Mouse (Mus musculus) liver, embryonic 12.5 days (tissue): ENCODE results near the gene Mdh2. TPM values are rescaled to one million over a fixed set of nuclear protein-coding genes. Genes with fewer than 3 reads are reported as not detected.

ENCODE experiments used
- ATAC-seq: fragments of 200-750 bp; cut with Nextera tagmentation; 2 replicates; pipeline ENCODE4 v1.8.0; 2017; ENCODE audit warnings: moderate number of reproducible peaks, mild to moderate bottlenecking, moderate library complexity
- H3K27ac ChIP-seq: fragments of 300-500 bp; sonication (generic); 2 replicates; pipeline ENCODE4 v1.5.1; 2016; ENCODE audit warnings: mild to moderate bottlenecking
- H3K27me3 ChIP-seq: fragments of 300-500 bp; sonication (generic); replicated peaks from 2 replicates; pipeline ENCODE4 v1.6.1; 2016; ENCODE audit warnings: mild to moderate bottlenecking, moderate library complexity
- H3K36me3 ChIP-seq: fragments of 300-500 bp; sonication (generic); 2 replicates; pipeline ENCODE4 v1.6.1; 2016; ENCODE audit warnings: mild to moderate bottlenecking, moderate library complexity
- H3K4me1 ChIP-seq: fragments of 300-500 bp; sonication (generic); 2 replicates; pipeline ENCODE4 v1.6.1; 2016
- H3K4me2 ChIP-seq: fragments of 300-500 bp; sonication (generic); 2 replicates; pipeline ENCODE4 v1.6.1; 2016; ENCODE audit warnings: mild to moderate bottlenecking, moderate library complexity
- H3K4me3 ChIP-seq: fragments of 300-500 bp; sonication (generic); 2 replicates; pipeline ENCODE4 v1.5.1; 2016; ENCODE audit warnings: mild to moderate bottlenecking, moderate library complexity
- H3K9ac ChIP-seq: fragments of 300-500 bp; sonication (generic); 2 replicates; pipeline ENCODE4 v1.6.1; 2016; ENCODE audit warnings: mild to moderate bottlenecking, moderate library complexity
- H3K9me3 ChIP-seq: fragments of 300-500 bp; sonication (generic); replicated peaks from 2 replicates; pipeline ENCODE4 v1.6.1; 2016; ENCODE audit warnings: mild to moderate bottlenecking, moderate library complexity
- WGBS: fragments of 180-500 bp; shearing (Covaris S2); methylation state at CpG from one replicate; pipeline ENCODE4 v1.1.7; 2016; ENCODE audit not compliant: insufficient replicate concordance; 5-methylcytosine and 5-hydroxymethylcytosine counted together
- polyA plus RNA-seq: library from polyadenylated mRNA; unstranded; fragments of >200 nt; fragmentation: Nextera tagmentation; extraction: Ambion mirVana; gene quantifications from 2 replicates; pipeline ENCODE4 v1.2.1, GENCODE M21; 2016

Gene Mdh2
- polyA plus RNA-seq: 451 and 473 TPM in 2 replicates

DNA sequence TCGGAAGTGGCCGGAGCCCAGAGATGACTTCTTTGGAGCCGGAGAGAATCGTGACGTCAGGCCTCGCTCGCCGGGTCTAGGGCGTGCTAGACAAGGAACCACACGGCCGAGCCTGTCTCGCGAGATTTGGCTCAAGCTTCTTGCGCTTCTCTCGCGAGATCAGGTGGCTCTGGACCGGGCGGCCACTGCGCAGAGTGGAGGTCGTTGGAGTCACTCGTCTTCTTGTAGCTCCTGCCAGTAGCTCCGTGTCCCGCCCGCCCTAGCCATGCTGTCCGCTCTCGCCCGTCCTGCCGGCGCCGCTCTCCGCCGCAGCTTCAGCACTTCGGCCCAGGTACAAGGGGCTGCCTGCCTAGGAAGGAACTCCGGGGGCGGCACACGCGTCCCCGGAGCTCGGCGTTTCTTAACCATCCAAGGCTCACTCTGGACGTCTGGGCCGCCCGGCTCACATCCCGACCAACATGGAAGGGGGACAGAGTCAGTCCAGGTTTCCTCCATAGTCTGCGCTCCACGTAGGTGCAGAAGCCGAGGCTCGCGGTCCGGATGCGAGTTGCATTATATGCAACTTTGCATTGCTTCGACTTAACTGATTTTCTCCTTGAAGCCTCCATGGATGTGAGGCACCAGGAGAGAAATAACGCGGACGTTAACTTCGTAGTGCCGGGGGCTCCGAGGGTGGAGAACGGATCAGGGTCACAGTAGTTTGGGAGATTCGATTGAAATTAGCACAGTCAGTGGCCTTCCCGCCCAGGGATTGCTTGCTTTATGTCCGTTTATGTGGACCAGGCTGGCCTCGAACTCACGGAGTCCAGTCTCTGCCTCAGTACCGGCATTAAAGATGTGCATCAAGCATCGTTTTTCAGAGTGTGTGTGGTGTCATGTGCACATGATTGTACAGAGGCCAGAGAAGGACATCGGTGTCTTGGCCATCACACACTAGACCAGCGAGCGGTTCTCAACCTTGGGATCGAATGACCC is at the start of gene Mdh2:
Gene Mdh2 (plus strand): TSS at position 10 of the 975 bp plus-strand sequence.
- ATAC-seq: peak; percentile 94
- H3K4me3 ChIP-seq: peak within 1 kb of the TSS; percentile 82
- WGBS: under 1% methylated on average over 69 of the region's 70 CpGs
- peaks cover 39% of the 10 kb centered on the region for H3K36me3 ChIP-seq
- H3K4me2 ChIP-seq: peak within 1 kb of the TSS; percentile 85
- H3K4me1 ChIP-seq: peaks cover 47% of the 10 kb centered on the region
- peak within 1 kb of the TSS; percentile 92 for H3K9ac ChIP-seq
- no peaks in the 10 kb centered on the region for H3K9me3 ChIP-seq
- 0 out of 2 replicates have a peak, but pooled peaks cover 5% of the 10 kb centered on the region for H3K27me3 ChIP-seq
- peak within 1 kb of the TSS; percentile 92 for H3K27ac ChIP-seq

DNA sequence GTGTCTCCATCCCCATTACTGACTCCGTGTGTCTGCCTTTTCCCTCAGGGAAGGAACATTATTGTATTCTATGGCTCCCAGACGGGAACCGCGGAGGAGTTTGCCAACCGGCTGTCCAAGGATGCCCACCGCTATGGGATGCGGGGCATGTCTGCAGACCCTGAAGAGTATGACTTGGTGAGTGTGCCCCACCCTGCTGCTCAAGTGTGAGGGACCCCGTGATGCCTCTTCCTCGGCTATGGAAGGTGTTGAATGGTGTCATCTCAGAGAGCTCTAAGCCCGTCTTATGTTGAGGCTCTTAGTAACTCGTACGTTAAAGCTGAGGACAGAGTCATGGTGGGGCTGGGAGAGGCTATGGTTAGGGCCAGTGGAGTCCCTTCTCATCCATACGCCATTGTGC is 48.9 kb upstream of the Mdh2 start:
- Histone ChIP-seq H3K4me2 (no peak overlapping the region), H3K27me3 (no peaks in the 10 kb centered on the region), H3K27ac (no peak overlapping the region), H3K9ac (no peak overlapping the region), H3K4me1 (peaks cover 12% of the 10 kb centered on the region; the same call in 1 of the 2 replicates), H3K9me3 (no peaks in the 10 kb centered on the region), H3K4me3 (no peak overlapping the region), H3K36me3 (peaks cover 63% of the 10 kb centered on the region)
- 84% methylated on average over 13 of the region's 13 CpGs for WGBS
- no peak for ATAC-seq

DNA sequence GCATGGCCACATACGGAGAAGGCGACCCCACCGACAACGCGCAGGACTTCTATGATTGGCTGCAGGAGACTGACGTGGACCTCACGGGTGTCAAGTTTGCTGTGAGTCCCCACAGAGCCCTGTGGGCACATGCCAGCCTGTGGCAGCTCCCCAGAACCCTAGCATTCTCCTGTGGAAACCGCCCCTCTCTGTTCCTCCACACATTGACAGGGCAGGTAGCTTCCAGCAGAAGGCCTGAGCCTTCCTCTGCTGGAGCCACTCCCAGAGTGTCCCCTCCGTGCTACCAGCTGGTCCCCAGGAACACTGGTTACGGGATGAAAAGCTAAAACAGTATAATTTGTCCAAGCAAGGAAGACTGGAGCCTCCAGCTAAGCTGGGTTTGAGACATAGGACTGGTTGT is 48.0 kb upstream of the Mdh2 start:
- WGBS: 82% methylated on average over 10 of the region's 10 CpGs
- no peak for ATAC-seq
- Histone ChIP-seq H3K27ac (no peak overlapping the region), H3K9ac (no peak overlapping the region), H3K9me3 (no peaks in the 10 kb centered on the region), H3K4me1 (0 out of 2 replicates have a peak, but pooled peaks cover 8% of the 10 kb centered on the region), H3K4me2 (no peak overlapping the region), H3K36me3 (peaks cover 72% of the 10 kb centered on the region), H3K27me3 (no peaks in the 10 kb centered on the region), H3K4me3 (no peak overlapping the region)

DNA sequence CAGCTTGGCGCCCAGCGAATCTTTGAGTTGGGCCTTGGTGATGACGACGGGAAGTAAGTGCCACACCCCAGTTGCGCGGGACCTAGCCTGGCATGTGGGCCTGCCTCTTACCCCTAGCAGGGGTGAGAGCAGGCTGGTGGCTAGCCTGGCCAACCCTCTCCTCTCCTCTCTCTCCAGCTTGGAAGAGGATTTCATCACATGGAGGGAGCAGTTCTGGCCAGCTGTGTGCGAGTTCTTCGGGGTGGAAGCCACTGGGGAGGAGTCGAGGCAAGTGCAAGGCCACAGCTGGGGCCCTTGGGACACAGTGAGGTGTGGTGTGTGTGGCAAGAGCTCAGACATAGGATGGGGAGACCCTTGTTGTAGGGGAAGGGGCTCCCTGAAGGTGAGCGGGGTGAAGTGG is 47.4 kb upstream of the Mdh2 start:
- H3K27ac ChIP-seq: no peak overlapping the region
- no peak overlapping the region for H3K9ac ChIP-seq
- H3K9me3 ChIP-seq: no peaks in the 10 kb centered on the region
- no peak for ATAC-seq
- H3K4me1 ChIP-seq: 0 out of 2 replicates have a peak, but pooled peaks cover 7% of the 10 kb centered on the region
- no peaks in the 10 kb centered on the region for H3K27me3 ChIP-seq
- no peak overlapping the region for H3K4me3 ChIP-seq
- no peak overlapping the region for H3K4me2 ChIP-seq
- peaks cover 78% of the 10 kb centered on the region for H3K36me3 ChIP-seq
- 86% methylated on average over 10 of the region's 10 CpGs for WGBS

DNA sequence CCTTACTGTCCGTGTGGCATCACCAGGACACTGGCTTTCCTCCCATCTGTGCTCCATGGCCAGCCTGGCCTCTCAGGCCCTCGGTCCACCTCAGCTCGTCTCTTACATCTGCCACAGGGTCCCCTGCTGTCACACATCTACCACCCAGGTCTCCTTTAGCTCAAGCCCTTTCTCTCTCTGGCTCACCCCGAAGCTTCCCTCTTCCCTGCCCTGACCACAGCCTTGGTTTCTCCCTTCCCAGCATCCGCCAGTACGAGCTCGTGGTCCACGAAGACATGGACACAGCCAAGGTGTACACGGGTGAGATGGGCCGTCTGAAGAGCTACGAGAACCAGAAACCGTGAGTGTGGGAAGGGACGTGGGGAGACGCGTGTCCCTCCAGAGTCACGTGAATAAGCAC is 47.0 kb upstream of the Mdh2 start:
- 83% methylated on average over 16 of the region's 16 CpGs for WGBS
- ATAC-seq: no peak
- Histone ChIP-seq H3K9me3 (no peaks in the 10 kb centered on the region), H3K27me3 (no peaks in the 10 kb centered on the region), H3K4me2 (no peak overlapping the region), H3K4me3 (no peak overlapping the region), H3K27ac (no peak overlapping the region), H3K9ac (no peak overlapping the region), H3K4me1 (0 out of 2 replicates have a peak, but pooled peaks cover 3% of the 10 kb centered on the region), H3K36me3 (peaks cover 82% of the 10 kb centered on the region)

DNA sequence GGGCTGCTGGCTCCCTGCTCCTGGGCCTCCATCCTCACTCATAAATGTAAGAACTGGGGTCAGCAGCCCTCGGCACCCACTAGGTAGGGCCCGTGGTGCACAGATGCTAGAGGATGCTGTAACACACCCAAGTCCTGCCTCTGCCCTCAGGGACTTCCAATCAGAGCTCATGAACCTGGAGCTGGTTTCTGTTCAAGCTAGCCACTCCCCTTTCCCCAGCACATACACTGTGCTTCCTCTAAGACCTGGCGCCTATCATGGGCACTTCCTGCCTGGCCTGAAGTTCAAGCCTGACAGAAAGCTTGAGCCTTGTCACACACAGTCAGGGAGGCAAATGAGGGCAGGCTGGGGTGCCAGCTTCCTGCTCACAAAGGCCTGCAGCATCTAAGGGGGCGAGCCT is 45.2 kb upstream of the Mdh2 start:
- no peak for ATAC-seq
- peaks cover 2% of the 10 kb centered on the region; the same call in 1 of the 2 replicates for H3K4me1 ChIP-seq
- H3K36me3 ChIP-seq: peaks cover 86% of the 10 kb centered on the region
- no peak overlapping the region for H3K27ac ChIP-seq
- no peaks in the 10 kb centered on the region for H3K27me3 ChIP-seq
- H3K4me2 ChIP-seq: no peak overlapping the region
- no peaks in the 10 kb centered on the region for H3K9me3 ChIP-seq
- no peak overlapping the region for H3K4me3 ChIP-seq
- H3K9ac ChIP-seq: no peak overlapping the region
- 69% methylated on average over 4 of the region's 4 CpGs for WGBS

DNA sequence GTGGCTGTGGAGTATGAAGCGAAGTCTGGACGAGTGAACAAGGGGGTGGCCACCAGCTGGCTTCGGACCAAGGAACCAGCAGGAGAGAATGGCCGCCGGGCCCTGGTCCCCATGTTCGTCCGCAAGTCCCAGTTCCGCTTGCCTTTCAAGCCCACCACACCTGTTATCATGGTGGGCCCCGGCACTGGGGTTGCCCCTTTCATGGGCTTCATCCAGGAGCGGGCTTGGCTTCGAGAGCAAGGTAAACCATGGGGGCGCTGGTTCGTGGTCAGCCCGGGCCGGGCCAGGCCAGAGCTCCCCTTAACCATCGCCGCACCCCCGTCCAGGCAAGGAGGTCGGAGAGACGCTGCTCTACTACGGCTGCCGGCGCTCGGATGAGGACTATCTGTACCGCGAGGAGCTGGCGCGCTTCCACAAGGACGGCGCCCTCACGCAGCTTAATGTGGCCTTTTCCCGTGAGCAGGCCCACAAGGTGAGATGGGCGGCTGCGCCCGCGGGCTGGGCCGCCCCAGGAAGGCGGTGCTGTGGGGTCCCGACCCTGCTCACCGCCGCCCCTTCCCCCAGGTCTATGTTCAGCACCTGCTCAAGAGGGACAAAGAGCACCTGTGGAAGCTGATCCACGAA is 44.1 kb upstream of the Mdh2 start:
- H3K4me3 ChIP-seq: no peak overlapping the region
- H3K4me2 ChIP-seq: no peak overlapping the region
- WGBS: 90% methylated on average over 42 of the region's 42 CpGs
- no peak overlapping the region for H3K9ac ChIP-seq
- H3K4me1 ChIP-seq: peaks cover 6% of the 10 kb centered on the region; the same call in 1 of the 2 replicates
- ATAC-seq: no peak
- H3K36me3 ChIP-seq: peaks cover 76% of the 10 kb centered on the region
- no peaks in the 10 kb centered on the region for H3K27me3 ChIP-seq
- no peaks in the 10 kb centered on the region for H3K9me3 ChIP-seq
- H3K27ac ChIP-seq: no peak overlapping the region

DNA sequence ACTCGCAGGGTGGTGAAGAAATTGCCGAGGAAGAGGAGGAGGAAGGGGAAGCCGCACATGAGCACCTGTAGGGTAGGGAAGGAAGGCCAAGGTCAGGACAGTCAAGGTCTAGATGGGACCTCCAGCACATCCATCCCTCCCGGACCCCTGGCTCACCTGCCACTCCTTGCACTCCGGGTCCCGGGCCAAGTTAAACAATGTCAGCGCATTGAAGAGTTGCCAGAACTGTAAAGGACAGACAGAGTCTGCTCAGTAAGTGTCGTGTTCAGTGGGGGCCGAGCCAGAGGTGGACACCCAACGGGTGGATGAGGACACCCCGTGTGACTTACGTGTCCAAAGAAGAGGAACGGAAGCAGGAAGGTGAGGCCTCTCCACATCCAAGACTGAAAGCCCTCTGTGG is 42.5 kb upstream of the Mdh2 start:
- Histone ChIP-seq H3K9me3 (no peaks in the 10 kb centered on the region), H3K27ac (no peak overlapping the region), H3K4me3 (no peak overlapping the region), H3K4me1 (peaks cover 6% of the 10 kb centered on the region; the same call in 1 of the 2 replicates), H3K36me3 (peaks cover 60% of the 10 kb centered on the region), H3K4me2 (no peak overlapping the region), H3K9ac (no peak overlapping the region), H3K27me3 (no peaks in the 10 kb centered on the region)
- 84% methylated on average over 13 of the region's 13 CpGs for WGBS
- no peak for ATAC-seq

DNA sequence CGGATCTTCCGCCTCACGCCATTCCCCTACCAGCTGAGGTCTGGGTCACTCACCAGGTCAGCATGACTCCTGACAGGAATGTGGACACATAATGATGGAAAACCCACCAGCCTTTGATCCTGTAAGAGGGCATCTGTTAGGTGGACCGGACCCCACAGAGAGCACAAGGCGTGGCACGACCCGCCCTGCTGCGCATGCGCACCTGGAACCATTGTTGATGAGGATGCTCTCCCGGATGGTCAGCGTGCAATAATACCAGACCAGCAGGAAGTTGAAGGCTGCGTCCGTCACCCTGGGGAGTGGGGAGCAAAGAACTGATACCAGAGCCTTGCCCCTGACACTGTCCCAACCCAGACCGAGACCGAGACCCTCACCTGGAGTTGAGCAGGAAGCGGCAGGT is 41.7 kb upstream of the Mdh2 start:
- Histone ChIP-seq H3K9ac (no peak overlapping the region), H3K4me2 (no peak overlapping the region), H3K9me3 (no peaks in the 10 kb centered on the region), H3K4me3 (no peak overlapping the region), H3K36me3 (peaks cover 52% of the 10 kb centered on the region), H3K27ac (no peak overlapping the region), H3K4me1 (peaks cover 6% of the 10 kb centered on the region; the same call in 1 of the 2 replicates), H3K27me3 (no peaks in the 10 kb centered on the region)
- ATAC-seq: no peak
- WGBS: 88% methylated on average over 16 of the region's 16 CpGs

DNA sequence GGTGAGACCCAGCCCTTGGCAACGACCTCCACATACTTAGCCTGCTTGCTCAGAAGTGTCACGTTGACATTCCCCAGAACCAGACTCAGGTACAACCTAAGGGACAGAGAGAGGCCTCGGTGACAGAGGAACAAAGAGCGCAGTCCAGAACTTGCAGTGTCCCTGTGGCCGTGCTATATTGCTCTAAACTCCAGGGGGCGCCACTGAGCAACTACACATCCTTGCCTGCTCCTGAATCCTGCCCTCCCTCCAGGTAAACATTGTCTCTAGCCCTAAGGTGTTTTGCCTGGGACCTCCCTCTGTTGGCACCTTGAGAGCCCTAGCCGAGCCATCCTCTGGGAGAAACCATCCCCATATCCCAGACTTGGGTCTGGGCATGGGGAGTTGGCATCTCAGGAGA is 41.1 kb upstream of the Mdh2 start:
- Histone ChIP-seq H3K27ac (no peak overlapping the region), H3K9ac (no peak overlapping the region), H3K4me3 (no peak overlapping the region), H3K27me3 (no peaks in the 10 kb centered on the region), H3K4me1 (peaks cover 6% of the 10 kb centered on the region; the same call in 1 of the 2 replicates), H3K4me2 (no peak overlapping the region), H3K9me3 (no peaks in the 10 kb centered on the region), H3K36me3 (peaks cover 46% of the 10 kb centered on the region)
- 68% methylated on average over 7 of the region's 7 CpGs for WGBS
- no peak for ATAC-seq

DNA sequence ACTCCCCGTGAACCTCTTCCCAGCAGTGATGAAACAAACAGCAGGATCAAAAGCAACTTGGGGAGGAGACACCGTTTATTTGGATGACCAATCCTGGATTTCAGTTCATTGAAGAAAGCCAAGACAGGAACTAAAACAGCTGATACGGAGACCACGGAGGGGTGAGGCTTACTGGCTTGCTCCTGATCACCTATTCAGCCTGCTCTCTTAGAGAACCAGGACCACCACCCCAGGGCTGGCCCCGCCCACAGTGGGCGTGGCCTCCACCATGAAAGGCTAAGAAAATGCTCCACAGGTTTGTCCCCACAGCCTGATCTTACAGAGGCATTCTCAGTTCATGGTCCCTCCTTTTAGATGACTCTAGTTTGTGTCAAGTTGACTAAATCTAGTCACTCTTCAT is 40.0 kb upstream of the Mdh2 start:
- 20% methylated on average over 6 of the region's 6 CpGs for WGBS
- peaks cover 7% of the 10 kb centered on the region; the same call in 1 of the 2 replicates for H3K27me3 ChIP-seq
- no peak overlapping the region for H3K4me2 ChIP-seq
- no peak overlapping the region for H3K9ac ChIP-seq
- H3K4me3 ChIP-seq: no peak overlapping the region
- peaks cover 17% of the 10 kb centered on the region for H3K4me1 ChIP-seq
- peaks cover 35% of the 10 kb centered on the region for H3K36me3 ChIP-seq
- no peaks in the 10 kb centered on the region for H3K9me3 ChIP-seq
- H3K27ac ChIP-seq: no peak overlapping the region
- no peak for ATAC-seq

DNA sequence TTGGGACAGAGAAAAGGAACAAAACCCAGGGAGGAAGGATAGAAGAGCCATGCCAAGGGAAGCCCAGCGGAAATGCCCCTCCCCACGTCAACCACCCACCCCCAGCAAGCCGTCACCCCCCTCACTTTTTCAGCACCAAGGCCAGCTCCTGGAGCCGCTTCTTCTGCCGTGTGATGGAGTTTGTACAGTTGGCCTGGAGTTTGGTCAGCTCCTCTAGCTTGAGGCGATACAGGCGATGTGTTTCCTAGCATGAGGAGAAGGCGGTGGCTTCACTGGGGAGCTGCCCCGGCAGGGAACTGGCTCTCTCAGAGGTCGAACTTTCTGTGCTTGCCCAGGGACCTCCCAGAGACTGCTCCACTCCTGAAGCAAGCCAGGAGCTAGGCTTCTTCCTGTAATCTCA is 36.1 kb upstream of the Mdh2 start:
- Histone ChIP-seq H3K4me1 (peaks cover 35% of the 10 kb centered on the region), H3K4me3 (no peak overlapping the region), H3K27ac (no peak overlapping the region), H3K9me3 (no peaks in the 10 kb centered on the region), H3K9ac (no peak overlapping the region), H3K36me3 (no peaks in the 10 kb centered on the region; the same call in 1 of the 2 replicates), H3K27me3 (peaks cover 15% of the 10 kb centered on the region; the same call in 1 of the 2 replicates), H3K4me2 (no peak overlapping the region)
- ATAC-seq: no peak
- WGBS: 46% methylated on average over 10 of the region's 10 CpGs
